24 mouse cellular contexts compared by ENCODE assay signal in the genomic region with DNA sequence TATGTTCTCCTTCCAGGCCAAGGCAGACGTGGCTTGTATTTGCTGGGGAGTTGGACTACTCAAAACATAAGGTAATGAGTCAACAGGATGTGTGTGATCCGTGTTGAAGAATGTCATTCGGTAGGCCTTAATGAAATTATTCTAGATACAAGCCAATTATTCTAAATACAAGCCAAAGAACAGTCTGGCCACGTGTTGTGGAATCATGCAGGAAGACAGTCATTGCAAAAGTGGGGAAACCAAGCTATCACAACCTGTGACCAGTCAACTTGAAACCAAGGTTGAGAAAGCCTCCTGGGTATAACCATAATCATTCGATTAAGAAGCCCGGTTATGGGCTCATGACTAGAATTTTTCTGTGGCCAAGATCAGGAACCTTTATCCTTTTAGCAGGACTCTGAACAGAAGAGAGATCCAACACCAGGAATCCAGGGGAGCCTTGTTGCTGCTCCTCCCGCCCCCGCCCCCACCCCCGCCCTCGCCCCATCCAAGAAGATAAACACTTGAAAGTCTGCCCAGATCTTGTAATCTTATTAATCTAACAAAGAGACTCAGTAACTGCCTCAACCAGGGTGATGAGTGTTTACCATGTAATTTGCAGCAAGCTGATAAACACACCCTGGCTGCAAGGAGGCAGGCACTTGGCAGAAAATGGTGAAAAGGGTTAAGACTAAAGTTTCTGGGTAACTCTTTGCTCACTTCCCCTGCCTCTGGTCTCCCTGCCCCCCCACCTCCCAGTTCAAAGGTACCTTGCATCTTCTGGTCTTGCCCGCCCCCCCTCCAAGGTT. TPM values are rescaled to one million over a fixed set of nuclear protein-coding genes. Genes with fewer than 3 reads are reported as not detected.
DNase-seq lines count a peak whose midpoint lies in the region; ATAC-seq and TF ChIP-seq lines count a peak whose summit lies in the region.
"Had no signal": no experiment of that assay in that cellular context is flagged by ENCODE, and none has a peak within 500 bp of the region (broad histone marks: within the 10 kb centered on the region; RNA-seq: fewer than 3 reads in every experiment).

No protein-coding gene starts in this region.

- WGBS in liver, embryonic 12.5 days (ENCODE audit: insufficient replicate concordance), result 38% methylated on average over 11 of the region's 11 CpGs
- 81% methylated on average over 11 of the region's 11 CpGs for WGBS in midbrain, embryonic 13.5 days
- 87% methylated on average over 11 of the region's 11 CpGs for WGBS in hindbrain, postnatal 0 days

- H3K36me3 ChIP-seq in MEL (ENCODE audit: control insufficient read depth in 1 of 2, insufficient read depth in 2 of 2, low read length in 2 of 2), result peaks cover 0 to 37% of the 10 kb centered on the region in 2 experiments; a peak in 2 of 4 replicates
- H3K36me3 ChIP-seq in liver, embryonic 12.5 days, result no peaks in the 10 kb centered on the region
- no peaks in the 10 kb centered on the region for H3K36me3 ChIP-seq in midbrain, embryonic 13.5 days
- H3K36me3 ChIP-seq in hindbrain, postnatal 0 days (ENCODE audit: insufficient read depth, low read length), result no peaks in the 10 kb centered on the region
- H3K36me3 ChIP-seq: forebrain, embryonic 15.5 days; heart, embryonic 10.5 days; hindbrain, embryonic 12.5 days; kidney, embryonic 15.5 days; stomach, embryonic 15.5 days had no signal

- TF ChIP-seq EP300 in MEL (IDR thresholded peaks at IDR 0.05; ENCODE audit: low read depth in 1 of 2, low read length in 2 of 2), result peak; percentile 92 to 93

- no peak for TF ChIP-seq POLR2A in MEL (IDR thresholded peaks at IDR 0.05; ENCODE audit: control insufficient read depth in 1 of 2, insufficient read depth in 1 of 2, low read depth in 1 of 2, low read length in 2 of 2, poor library complexity in 1 of 2)

- peak overlapping the region; percentile 99 for H3K27ac ChIP-seq in MEL (ENCODE audit: control insufficient read depth, low read depth, low read length)
- H3K27ac ChIP-seq in liver, embryonic 12.5 days, result 0 out of 2 replicates have a peak overlapping the region, but pooled peaks have one; percentile 34
- no peak overlapping the region for H3K27ac ChIP-seq in midbrain, embryonic 13.5 days
- no peak overlapping the region for H3K27ac ChIP-seq in hindbrain, postnatal 0 days
- H3K27ac ChIP-seq: forebrain, embryonic 15.5 days; heart, embryonic 10.5 days; hindbrain, embryonic 12.5 days; kidney, embryonic 15.5 days; stomach, embryonic 15.5 days had no signal

- no peak for TF ChIP-seq CTCF in MEL (IDR thresholded peaks at IDR 0.05 in 2 of 3, conservative IDR thresholded peaks at IDR 0.05 in 1 of 3; ENCODE audit: control insufficient read depth in 1 of 3, insufficient read depth in 1 of 3, low read depth in 2 of 3, low read length in 3 of 3, poor library complexity in 1 of 3, severe bottlenecking in 1 of 3)
- TF ChIP-seq CTCF in hindbrain, postnatal 0 days (IDR thresholded peaks at IDR 0.05; ENCODE audit: low read depth), result no peak

- TF ChIP-seq RAD21 in MEL (IDR thresholded peaks at IDR 0.05; ENCODE audit: low read depth, low read length), result no peak

- 0 out of 2 replicates have a peak overlapping the region, but pooled peaks have one; percentile 14 for H3K4me2 ChIP-seq in liver, embryonic 12.5 days
- H3K4me2 ChIP-seq in midbrain, embryonic 13.5 days (replicated peaks), result no peak overlapping the region
- no peak overlapping the region for H3K4me2 ChIP-seq in hindbrain, postnatal 0 days (ENCODE audit: low read depth, low read length)
- H3K4me2 ChIP-seq: forebrain, embryonic 15.5 days; hindbrain, embryonic 12.5 days; kidney, embryonic 15.5 days; stomach, embryonic 15.5 days had no signal

- H3K79me2 ChIP-seq in MEL (ENCODE audit: control insufficient read depth, insufficient read depth, low read length, poor library complexity), result no peaks in the 10 kb centered on the region

- DNase-seq in MEL (ENCODE audit: low read depth, low spot score), result peak; percentile 87
- peak; percentile 32 for DNase-seq in c-Kit-positive CD71-positive TER-119-negative erythroid progenitor cells, embryonic 14.5 days (ENCODE audit: low read depth)
- DNase-seq in embryo, embryonic 10.5 days (ENCODE audit: low spot score), result no peak
- DNase-seq in hindbrain, postnatal 0 days (ENCODE audit: low spot score), result no peak
- DNase-seq: adrenal gland, adult 2 months; cerebellum, postnatal 10 days; gastrocnemius, postnatal 25 days; layer of hippocampus, postnatal 36 days; right cerebral cortex, postnatal 25 days; thymus, adult 2 months had no signal

- peak overlapping the region; percentile 53 for H3K9ac ChIP-seq in MEL (ENCODE audit: control insufficient read depth, low read depth, low read length, poor library complexity, severe bottlenecking)
- no peak overlapping the region for H3K9ac ChIP-seq in liver, embryonic 12.5 days
- H3K9ac ChIP-seq in midbrain, embryonic 13.5 days (replicated peaks), result no peak overlapping the region
- H3K9ac ChIP-seq in hindbrain, postnatal 0 days (replicated peaks; ENCODE audit: low read length), result no peak overlapping the region
- H3K9ac ChIP-seq: forebrain, embryonic 15.5 days; hindbrain, embryonic 12.5 days; kidney, embryonic 15.5 days; stomach, embryonic 15.5 days had no signal

- peak; percentile 76 for ATAC-seq in liver, embryonic 12.5 days
- peak; percentile 68 for ATAC-seq in megakaryocyte progenitor cell, adult 5-6 weeks (replicated peaks; ENCODE audit: poor library complexity)
- ATAC-seq in midbrain, embryonic 13.5 days, result no peak
- ATAC-seq in hindbrain, postnatal 0 days, result no peak
- ATAC-seq: forebrain, embryonic 15.5 days; intestine, embryonic 16.5 days; lung, postnatal 0 days; midbrain, embryonic 16.5 days had no signal

- H3K4me1 ChIP-seq in MEL (ENCODE audit: control insufficient read depth in 1 of 2, insufficient read depth in 2 of 2, low read length in 2 of 2), result peaks cover 30 to 44% of the 10 kb centered on the region in 2 experiments
- H3K4me1 ChIP-seq in liver, embryonic 12.5 days, result peaks cover 22% of the 10 kb centered on the region
- H3K4me1 ChIP-seq in midbrain, embryonic 13.5 days (replicated peaks), result peaks cover 29% of the 10 kb centered on the region
- peaks cover 14% of the 10 kb centered on the region; the same call in 1 of the 2 replicates for H3K4me1 ChIP-seq in hindbrain, postnatal 0 days (ENCODE audit: insufficient read depth, low read length)
- H3K4me1 ChIP-seq: stomach, embryonic 15.5 days had no signal

- no peaks in the 10 kb centered on the region for H3K9me3 ChIP-seq in MEL (replicated peaks; ENCODE audit: insufficient read depth, low read length)
- H3K9me3 ChIP-seq in liver, embryonic 12.5 days (replicated peaks), result no peaks in the 10 kb centered on the region
- no peaks in the 10 kb centered on the region for H3K9me3 ChIP-seq in midbrain, embryonic 13.5 days
- H3K9me3 ChIP-seq in hindbrain, postnatal 0 days (ENCODE audit: low read length), result no peaks in the 10 kb centered on the region
- H3K9me3 ChIP-seq: forebrain, embryonic 15.5 days; heart, embryonic 10.5 days; hindbrain, embryonic 12.5 days; kidney, embryonic 15.5 days; stomach, embryonic 15.5 days had no signal

- H3K4me3 ChIP-seq in MEL (ENCODE audit: control insufficient read depth in 1 of 2, insufficient read depth in 1 of 2, low read depth in 2 of 2, low read length in 2 of 2), result peak overlapping the region in 1 of 2 experiments; percentile 1; a peak in 1 of 4 replicates
- no peak overlapping the region for H3K4me3 ChIP-seq in liver, embryonic 12.5 days
- H3K4me3 ChIP-seq in midbrain, embryonic 13.5 days (replicated peaks), result no peak overlapping the region
- H3K4me3 ChIP-seq in hindbrain, postnatal 0 days (ENCODE audit: low read length), result no peak overlapping the region
- H3K4me3 ChIP-seq: forebrain, embryonic 15.5 days; heart, embryonic 10.5 days; hindbrain, embryonic 12.5 days; kidney, embryonic 15.5 days; megakaryocyte, embryonic 14.5 days; stomach, embryonic 15.5 days had no signal

- H3K27me3 ChIP-seq in MEL (ENCODE audit: control insufficient read depth in 1 of 2, insufficient read depth in 2 of 2, low read length in 2 of 2), result no peaks in the 10 kb centered on the region
- peaks cover 11% of the 10 kb centered on the region for H3K27me3 ChIP-seq in liver, embryonic 12.5 days (replicated peaks)
- no peaks in the 10 kb centered on the region for H3K27me3 ChIP-seq in midbrain, embryonic 13.5 days
- H3K27me3 ChIP-seq in hindbrain, postnatal 0 days (ENCODE audit: insufficient read depth, low read length), result no peaks in the 10 kb centered on the region
- H3K27me3 ChIP-seq: forebrain, embryonic 15.5 days; kidney, embryonic 15.5 days; stomach, embryonic 15.5 days had no signal

TF ChIP-seq in MEL, 35 proteins besides CTCF, POLR2A, EP300 and RAD21 (continues in another document):
- TF ChIP-seq GABPA (IDR thresholded peaks at IDR 0.05; ENCODE audit: low read depth, low read length) (no peak), USF2 (IDR thresholded peaks at IDR 0.05; ENCODE audit: borderline replicate concordance in 1 of 2, insufficient read depth in 1 of 2, low read depth in 1 of 2, low read length in 2 of 2) (no peak), MXI1 (IDR thresholded peaks at IDR 0.05; ENCODE audit: low read depth, low read length) (peak; percentile 71), MAZ (IDR thresholded peaks at IDR 0.05; ENCODE audit: low read depth, low read length) (peak; percentile 94), POLR2AphosphoS2 (IDR thresholded peaks at IDR 0.05; ENCODE audit: low read length) (0 out of 2 replicates have a peak, but pooled peaks have one; percentile 48), SMC3 (IDR thresholded peaks at IDR 0.05; ENCODE audit: low read depth, low read length) (no peak), RCOR1 (IDR thresholded peaks at IDR 0.05; ENCODE audit: low read depth, low read length) (peak; percentile 91), ZMIZ1 (IDR thresholded peaks at IDR 0.05; ENCODE audit: low read depth, low read length) (peak; percentile 77), USF1 (IDR thresholded peaks at IDR 0.05; ENCODE audit: low read depth, low read length) (0 out of 2 replicates have a peak, but pooled peaks have one; percentile 8), ZNF384 (IDR thresholded peaks at IDR 0.05; ENCODE audit: low read depth, low read length) (no peak), TCF12 (IDR thresholded peaks at IDR 0.05; ENCODE audit: low read depth, low read length) (peak; percentile 89), ETS1 (IDR thresholded peaks at IDR 0.05; ENCODE audit: low read depth, low read length) (peak; percentile 88)

RNA-seq across cellular contexts. Expression of a gene that starts 36.2 kb away (rescaled TPM):
- not detected in 2 replicates for total RNA-seq in MEL (2012; rRNA removed)
- polyA plus RNA-seq in MEL (2012; ENCODE audit: insufficient read depth in 1 of 2, insufficient read length in 2 of 2, low read depth in 1 of 2, low replicate concordance in 2 of 2, missing spikeins in 1 of 2), result not detected
- not detected in 2 replicates for polyA plus RNA-seq in liver, embryonic 12.5 days (2016; fragmentation: Nextera tagmentation; extraction: Ambion mirVana)
- 0.66 TPM in 1 of 2 replicates, not detected in the other for total RNA-seq in megakaryocyte progenitor cell, adult 5-6 weeks (2015)
- 0.75 TPM in 1 of 2 replicates, not detected in the other for total RNA-seq in megakaryocyte progenitor cell, adult 5-6 weeks (2017)
- polyA plus RNA-seq in midbrain, embryonic 13.5 days (2015; fragmentation: Nextera tagmentation; extraction: Ambion mirVana), result 79.2 and 91.8 TPM in 2 replicates
- 4.5 and 8.1 TPM in 2 replicates for total RNA-seq in hindbrain, postnatal 0 days (2014; rRNA removed)
- 9.6 and 12.2 TPM in 2 replicates for polyA plus RNA-seq in hindbrain, postnatal 0 days (2015; fragmentation: Nextera tagmentation; extraction: Ambion mirVana)
- total RNA-seq: adrenal gland, adult 2 months; gastrocnemius, postnatal 25 days had no signal
- polyA plus RNA-seq: adrenal gland, adult 2 months; embryonic facial prominence, embryonic 14.5 days; heart, postnatal 0 days; intestine, embryonic 16.5 days; kidney, embryonic 15.5 days had no signal

Comparison
In these comparisons a context has a peak if more than half of its experiments do, and no peak if none do; other contexts are left out.
1. DNase-seq: peak in MEL (single experiment) and c-Kit-positive CD71-positive TER-119-negative erythroid progenitor cells, embryonic 14.5 days (single experiment); none in embryo, embryonic 10.5 days (single experiment) and hindbrain, postnatal 0 days (single experiment).
2. H3K27ac ChIP-seq: peak in MEL (single experiment) and liver, embryonic 12.5 days (single experiment); none in midbrain, embryonic 13.5 days (single experiment) and hindbrain, postnatal 0 days (single experiment).
3. ATAC-seq: peak in liver, embryonic 12.5 days (single experiment) and megakaryocyte progenitor cell, adult 5-6 weeks (single experiment); none in midbrain, embryonic 13.5 days (single experiment) and hindbrain, postnatal 0 days (single experiment).
4. RNA of a gene that starts 36.2 kb away (polyA plus RNA-seq): 79.2 to 91.8 TPM in midbrain, embryonic 13.5 days and 9.6 to 12.2 TPM in hindbrain, postnatal 0 days; not detected in liver, embryonic 12.5 days and not detected in MEL; every median in the first group is over 10 times any median in the second.